Mouse (Mus musculus) liver, embryonic 13.5 days (tissue): Measurements from ENCODE around the gene Atg14. TPM values are rescaled to one million over a fixed set of nuclear protein-coding genes. Genes with fewer than 3 reads are reported as not detected.

ENCODE experiments used
- ATAC-seq: fragments of 200-750 bp; cut with Nextera tagmentation; 2 replicates; pipeline ENCODE4 v1.8.0; 2017; ENCODE audit warnings: low read depth, mild to moderate bottlenecking, moderate number of reproducible peaks, moderate library complexity
- DNase-seq: peaks from one replicate; pipeline ENCODE4 v3.0.0; 2022
- H3K27ac ChIP-seq: fragments of 300-500 bp; sonication (generic); 2 replicates; pipeline ENCODE4 v1.5.1; 2015; ENCODE audit warnings: moderate library complexity, mild to moderate bottlenecking, inconsistent platforms
- H3K27me3 ChIP-seq: fragments of 300-500 bp; sonication (generic); 2 replicates; pipeline ENCODE4 v1.6.1; 2015; ENCODE audit warnings: mild to moderate bottlenecking, inconsistent platforms
- H3K36me3 ChIP-seq: fragments of 300-500 bp; sonication (generic); 2 replicates; pipeline ENCODE4 v1.6.1; 2015; ENCODE audit warnings: mild to moderate bottlenecking, inconsistent platforms
- H3K4me1 ChIP-seq: fragments of 300-500 bp; sonication (generic); replicated peaks from 2 replicates; pipeline ENCODE4 v1.6.1; 2015; ENCODE audit warnings: inconsistent platforms
- H3K4me2 ChIP-seq: fragments of 300-500 bp; sonication (generic); 2 replicates; pipeline ENCODE4 v1.6.1; 2015; ENCODE audit warnings: inconsistent platforms, mild to moderate bottlenecking, moderate library complexity
- H3K4me3 ChIP-seq: fragments of 300-500 bp; sonication (generic); replicated peaks from 2 replicates; pipeline ENCODE4 v1.5.1; 2015; ENCODE audit warnings: mild to moderate bottlenecking, inconsistent platforms
- H3K9ac ChIP-seq: fragments of 300-500 bp; sonication (generic); 2 replicates; pipeline ENCODE4 v1.6.1; 2015; ENCODE audit warnings: mild to moderate bottlenecking, inconsistent platforms
- H3K9me3 ChIP-seq: fragments of 300-500 bp; sonication (generic); replicated peaks from 2 replicates; pipeline ENCODE4 v1.6.1; 2016; ENCODE audit warnings: inconsistent platforms
- WGBS: fragments of 180-500 bp; shearing (Covaris S2); methylation state at CpG from one replicate; pipeline ENCODE4 v1.1.7; 2015; ENCODE audit not compliant: insufficient replicate concordance; 5-methylcytosine and 5-hydroxymethylcytosine counted together
- polyA plus RNA-seq: library from polyadenylated mRNA; unstranded; fragments of >200 nt; fragmentation: Nextera tagmentation; extraction: Ambion mirVana; gene quantifications from 2 replicates; pipeline ENCODE4 v1.2.1, GENCODE M21; 2015

Atg14 gene
- polyA plus RNA-seq, 1 experiment from 2014 or later: 5.9 TPM

GRCm38 (mm10) chr14:47576687-47577086 lies 6.2 kb upstream of the Atg14 start:
- no peak overlapping the region for H3K27ac ChIP-seq
- no peak for DNase-seq
- no peaks in the 10 kb centered on the region for H3K9me3 ChIP-seq
- H3K36me3 ChIP-seq: no peaks in the 10 kb centered on the region
- 53% methylated on average over 4 of the region's 4 CpGs for WGBS
- H3K4me1 ChIP-seq: peaks cover 11% of the 10 kb centered on the region
- no peaks in the 10 kb centered on the region for H3K27me3 ChIP-seq
- no peak overlapping the region for H3K4me3 ChIP-seq
- no peak overlapping the region for H3K4me2 ChIP-seq
- no peak overlapping the region for H3K9ac ChIP-seq
- no peak for ATAC-seq

- no peak overlapping the region for H3K27ac ChIP-seq
- 66% methylated on average over 11 of the region's 11 CpGs for WGBS
- no peak overlapping the region for H3K9ac ChIP-seq
- H3K27me3 ChIP-seq: no peaks in the 10 kb centered on the region
- H3K36me3 ChIP-seq: no peaks in the 10 kb centered on the region
- H3K4me2 ChIP-seq: no peak overlapping the region
- ATAC-seq (no peak), DNase-seq (no peak)
- H3K4me1 ChIP-seq: no peaks in the 10 kb centered on the region
- no peaks in the 10 kb centered on the region for H3K9me3 ChIP-seq
- H3K4me3 ChIP-seq: no peak overlapping the region
Measured at GRCm38 (mm10) chr14:47574721-47575120, 4.3 kb upstream of the Atg14 start.

- Histone ChIP-seq H3K9ac (no peak overlapping the region), H3K36me3 (no peaks in the 10 kb centered on the region), H3K4me2 (no peak overlapping the region), H3K27ac (no peak overlapping the region), H3K27me3 (no peaks in the 10 kb centered on the region), H3K4me3 (no peak overlapping the region), H3K9me3 (no peaks in the 10 kb centered on the region), H3K4me1 (peaks cover 12% of the 10 kb centered on the region)
- 61% methylated on average over 4 of the region's 4 CpGs for whole genome bisulfite sequencing
- no peak for ATAC-seq
- DNase-seq: no peak
Measured at GRCm38 (mm10) chr14:47572707-47573106, 2.3 kb upstream of the Atg14 start.

- Histone ChIP-seq H3K27ac (peak overlapping the region; percentile 48), H3K4me3 (peak overlapping the region; percentile 93), H3K9me3 (no peaks in the 10 kb centered on the region), H3K27me3 (no peaks in the 10 kb centered on the region), H3K4me2 (peak overlapping the region; percentile 92), H3K36me3 (0 out of 2 replicates have a peak, but pooled peaks cover 3% of the 10 kb centered on the region), H3K9ac (peak overlapping the region; percentile 85), H3K4me1 (peaks cover 22% of the 10 kb centered on the region)
- ATAC-seq (peak; percentile 97), DNase-seq (peak; percentile 95)
- under 1% methylated on average over 46 of the region's 46 CpGs for WGBS
Measured at GRCm38 (mm10) chr14:47567962-47568652, 2.3 kb downstream of the Atg14 start.

GRCm38 (mm10) chr14:47563106-47563505 lies 7.3 kb downstream of the Atg14 start:
- Histone ChIP-seq H3K9me3 (no peaks in the 10 kb centered on the region), H3K27ac (no peak overlapping the region), H3K36me3 (0 out of 2 replicates have a peak, but pooled peaks cover 9% of the 10 kb centered on the region), H3K27me3 (no peaks in the 10 kb centered on the region), H3K4me1 (peaks cover 17% of the 10 kb centered on the region), H3K4me3 (no peak overlapping the region), H3K4me2 (no peak overlapping the region), H3K9ac (no peak overlapping the region)
- ATAC-seq (no peak), DNase-seq (no peak)
- 62% methylated on average over 4 of the region's 4 CpGs for WGBS

GRCm38 (mm10) chr14:47562530-47562929 lies 7.9 kb downstream of the Atg14 start:
- Histone ChIP-seq H3K4me2 (no peak overlapping the region), H3K4me1 (peaks cover 13% of the 10 kb centered on the region), H3K27me3 (no peaks in the 10 kb centered on the region), H3K36me3 (0 out of 2 replicates have a peak, but pooled peaks cover 10% of the 10 kb centered on the region), H3K27ac (no peak overlapping the region), H3K9me3 (no peaks in the 10 kb centered on the region), H3K9ac (no peak overlapping the region), H3K4me3 (no peak overlapping the region)
- DNase-seq (no peak), ATAC-seq (no peak)
- WGBS: 79% methylated on average over 1 of the region's 1 CpGs

- Histone ChIP-seq H3K4me2 (no peak overlapping the region), H3K9me3 (no peaks in the 10 kb centered on the region), H3K36me3 (peaks cover 25% of the 10 kb centered on the region), H3K27ac (no peak overlapping the region), H3K4me1 (peaks cover 6% of the 10 kb centered on the region), H3K4me3 (no peak overlapping the region), H3K27me3 (no peaks in the 10 kb centered on the region), H3K9ac (no peak overlapping the region)
- WGBS: 65% methylated on average over 2 of the region's 2 CpGs
- no peak for ATAC-seq
- no peak for DNase-seq
Measured at GRCm38 (mm10) chr14:47560714-47561113, 9.7 kb downstream of the Atg14 start.

- no peak overlapping the region for H3K4me3 ChIP-seq
- no peaks in the 10 kb centered on the region for H3K9me3 ChIP-seq
- 83% methylated on average over 5 of the region's 5 CpGs for WGBS
- no peak overlapping the region for H3K9ac ChIP-seq
- H3K4me1 ChIP-seq: no peaks in the 10 kb centered on the region; the same call in 1 of the 2 replicates
- DNase-seq (no peak), ATAC-seq (no peak)
- H3K36me3 ChIP-seq: peaks cover 63% of the 10 kb centered on the region
- H3K27me3 ChIP-seq: no peaks in the 10 kb centered on the region
- no peak overlapping the region for H3K27ac ChIP-seq
- H3K4me2 ChIP-seq: no peak overlapping the region
Measured at GRCm38 (mm10) chr14:47555225-47555624, 15.2 kb downstream of the Atg14 start.

- no peak overlapping the region for H3K27ac ChIP-seq
- no peak overlapping the region for H3K4me3 ChIP-seq
- WGBS: 66% methylated on average over 4 of the region's 4 CpGs
- H3K4me1 ChIP-seq: no peaks in the 10 kb centered on the region; the same call in 1 of the 2 replicates
- H3K36me3 ChIP-seq: peaks cover 62% of the 10 kb centered on the region
- ATAC-seq (no peak), DNase-seq (no peak)
- H3K9ac ChIP-seq: no peak overlapping the region
- no peaks in the 10 kb centered on the region for H3K27me3 ChIP-seq
- H3K4me2 ChIP-seq: no peak overlapping the region
- H3K9me3 ChIP-seq: no peaks in the 10 kb centered on the region
Measured at GRCm38 (mm10) chr14:47554236-47554635, 16.2 kb downstream of the Atg14 start.

- ATAC-seq (no peak), DNase-seq (no peak)
- Histone ChIP-seq H3K9ac (no peak overlapping the region), H3K4me1 (no peaks in the 10 kb centered on the region; the same call in 1 of the 2 replicates), H3K4me2 (no peak overlapping the region), H3K36me3 (peaks cover 69% of the 10 kb centered on the region), H3K27me3 (no peaks in the 10 kb centered on the region), H3K9me3 (no peaks in the 10 kb centered on the region), H3K4me3 (no peak overlapping the region), H3K27ac (no peak overlapping the region)
- WGBS: 81% methylated on average over 2 of the region's 2 CpGs
Measured at GRCm38 (mm10) chr14:47553380-47553779, 17.1 kb downstream of the Atg14 start.

GRCm38 (mm10) chr14:47551668-47552067 lies 18.8 kb downstream of the Atg14 start:
- ATAC-seq (no peak), DNase-seq (no peak)
- peak overlapping the region; percentile 9; the same call in 1 of the 2 replicates for H3K27ac ChIP-seq
- H3K9ac ChIP-seq: no peak overlapping the region
- H3K4me2 ChIP-seq: no peak overlapping the region
- no peaks in the 10 kb centered on the region; the same call in 1 of the 2 replicates for H3K4me1 ChIP-seq
- WGBS: 81% methylated on average over 6 of the region's 6 CpGs
- H3K4me3 ChIP-seq: no peak overlapping the region
- H3K9me3 ChIP-seq: no peaks in the 10 kb centered on the region
- H3K36me3 ChIP-seq: peaks cover 80% of the 10 kb centered on the region
- H3K27me3 ChIP-seq: no peaks in the 10 kb centered on the region

GRCm38 (mm10) chr14:47544877-47545276 lies 25.6 kb downstream of the Atg14 start:
- WGBS: 34% methylated on average over 4 of the region's 4 CpGs
- H3K9me3 ChIP-seq: no peaks in the 10 kb centered on the region
- H3K9ac ChIP-seq: peak overlapping the region; percentile 42; the same call in 1 of the 2 replicates
- no peak for DNase-seq
- ATAC-seq: peak; percentile 65
- H3K4me2 ChIP-seq: peak overlapping the region; percentile 41
- peak overlapping the region; percentile 85 for H3K27ac ChIP-seq
- no peaks in the 10 kb centered on the region for H3K27me3 ChIP-seq
- peaks cover 75% of the 10 kb centered on the region for H3K36me3 ChIP-seq
- peaks cover 44% of the 10 kb centered on the region for H3K4me1 ChIP-seq
- H3K4me3 ChIP-seq: no peak overlapping the region
